Mouse (Mus musculus) ovary, postnatal 10 days (tissue): ENCODE data around the gene Farp1.

ENCODE experiments used
- DNase-seq: peaks from one replicate; pipeline ENCODE4 v3.0.0; 2022; ENCODE audit warnings: low spot score

Farp1 gene

DNA sequence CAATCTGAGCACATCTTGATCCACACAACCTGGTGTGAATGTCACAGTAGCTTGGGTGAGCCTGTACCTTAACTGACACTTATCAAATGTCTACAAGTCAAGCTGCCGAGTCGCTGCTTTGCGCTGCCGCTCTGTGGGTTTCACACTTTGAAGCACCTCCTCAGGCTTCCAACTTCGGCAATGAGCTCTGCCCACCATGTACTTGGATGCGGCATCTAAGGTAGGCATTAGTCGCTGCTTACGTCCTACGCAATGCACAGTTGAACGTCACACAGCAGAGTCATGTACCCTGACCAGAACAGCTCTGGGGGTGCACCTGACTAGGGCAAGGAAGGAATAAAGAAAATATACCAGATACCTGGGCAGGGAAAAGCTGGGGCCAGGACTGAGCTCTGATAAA, 278.3 kb downstream of the Farp1 start:
- no peak for DNase-seq

DNA sequence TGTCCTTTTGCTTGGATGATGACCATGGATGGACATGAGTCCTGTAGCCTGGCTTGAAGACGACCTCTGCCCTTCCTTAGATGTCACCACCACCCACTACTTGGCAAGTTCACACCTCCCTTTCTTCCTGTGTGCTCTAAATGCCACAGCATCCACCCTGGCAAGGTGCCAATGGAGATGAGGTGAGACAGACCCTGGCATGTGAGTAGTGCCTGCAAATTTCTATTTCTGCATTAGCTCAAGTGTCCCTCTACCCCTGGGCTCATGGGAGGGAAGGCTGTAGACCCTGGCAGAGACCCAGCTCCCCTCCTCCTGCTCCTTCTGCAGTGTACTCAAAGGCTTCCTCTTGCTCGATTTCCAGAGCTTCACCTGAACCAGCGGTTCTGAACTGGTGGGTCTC, 279.9 kb downstream of the Farp1 start:
- DNase-seq, result no peak

- DNase-seq, result no peak
These were observed 281.1 kb downstream of the Farp1 start for GRCm38 (mm10) chr14:121316136-121316535.

DNA sequence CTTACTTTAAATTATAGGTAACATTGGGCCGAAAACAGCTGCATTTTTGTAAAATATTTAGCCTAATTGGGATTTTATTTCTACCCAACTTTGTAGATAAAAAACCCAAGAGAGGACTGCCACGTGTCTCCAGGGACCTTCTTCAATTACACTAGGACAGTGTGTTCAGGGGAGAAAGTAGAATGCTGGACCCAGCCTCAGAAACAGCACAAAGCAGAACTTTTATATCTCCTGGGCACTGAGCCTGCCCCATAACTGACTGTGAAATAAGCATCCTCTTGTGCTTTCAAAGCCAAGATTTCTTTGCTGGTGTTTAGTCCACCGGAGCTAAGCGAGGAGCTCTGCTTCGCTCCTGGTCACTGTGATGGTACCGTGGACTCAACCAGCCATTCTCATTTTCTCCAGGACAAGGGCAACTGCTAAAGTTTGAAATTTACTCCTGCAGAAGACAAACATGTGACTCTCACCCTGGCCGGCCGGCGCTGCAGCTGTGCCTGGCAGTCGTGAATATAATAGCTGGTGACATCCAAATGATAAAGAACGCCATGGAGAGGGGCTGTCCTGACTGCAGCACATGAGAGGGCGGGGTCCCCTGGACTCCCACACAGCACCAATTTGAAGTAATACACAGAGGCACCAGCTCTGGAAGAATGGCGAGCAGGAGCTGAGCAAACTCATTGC, 281.8 kb downstream of the Farp1 start:
- DNase-seq, result no peak

DNA sequence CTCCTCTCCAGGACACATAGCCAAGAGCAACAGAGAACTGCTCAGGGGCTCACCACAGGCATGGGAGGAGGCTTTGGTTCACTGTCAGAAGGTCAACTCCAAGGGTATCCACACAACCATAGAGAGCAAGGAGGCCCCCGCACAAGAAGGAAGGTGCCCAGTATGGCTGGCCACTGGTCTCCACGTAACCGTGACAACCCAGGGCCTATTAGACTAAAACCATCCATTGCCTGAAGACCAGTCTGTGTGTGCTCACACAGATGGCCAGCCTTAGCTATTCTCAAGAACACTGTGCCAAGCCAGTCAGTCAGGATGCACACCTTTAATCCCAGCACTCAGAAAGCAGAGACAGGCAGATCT, 282.3 kb downstream of the Farp1 start:
- no peak for DNase-seq

DNA sequence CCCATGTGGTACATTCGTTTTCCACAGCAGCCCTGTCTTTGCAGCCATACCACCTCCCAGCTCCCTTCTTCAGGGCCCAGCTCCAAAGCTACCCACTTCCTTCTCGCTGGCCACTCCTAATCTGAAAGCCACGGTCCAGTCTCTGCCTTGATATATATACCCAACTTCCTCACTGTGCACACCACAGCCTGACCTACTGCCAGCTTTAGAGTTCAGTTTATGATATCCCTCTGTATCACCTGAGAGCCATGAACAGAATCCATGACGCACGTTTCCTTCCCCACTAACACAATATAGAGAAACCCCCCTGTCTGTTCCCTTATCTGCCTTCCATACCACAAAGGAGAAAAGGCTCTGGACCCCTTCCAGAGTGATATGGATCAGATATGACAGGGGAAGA, 283.4 kb downstream of the Farp1 start:
- no peak for DNase-seq

GRCm38 (mm10) chr14:121322150-121322549, 287.1 kb downstream of the Farp1 start:
- no peak for DNase-seq

- no peak for DNase-seq
These were observed 287.6 kb downstream of the Farp1 start for GRCm38 (mm10) chr14:121322641-121323040.

DNA sequence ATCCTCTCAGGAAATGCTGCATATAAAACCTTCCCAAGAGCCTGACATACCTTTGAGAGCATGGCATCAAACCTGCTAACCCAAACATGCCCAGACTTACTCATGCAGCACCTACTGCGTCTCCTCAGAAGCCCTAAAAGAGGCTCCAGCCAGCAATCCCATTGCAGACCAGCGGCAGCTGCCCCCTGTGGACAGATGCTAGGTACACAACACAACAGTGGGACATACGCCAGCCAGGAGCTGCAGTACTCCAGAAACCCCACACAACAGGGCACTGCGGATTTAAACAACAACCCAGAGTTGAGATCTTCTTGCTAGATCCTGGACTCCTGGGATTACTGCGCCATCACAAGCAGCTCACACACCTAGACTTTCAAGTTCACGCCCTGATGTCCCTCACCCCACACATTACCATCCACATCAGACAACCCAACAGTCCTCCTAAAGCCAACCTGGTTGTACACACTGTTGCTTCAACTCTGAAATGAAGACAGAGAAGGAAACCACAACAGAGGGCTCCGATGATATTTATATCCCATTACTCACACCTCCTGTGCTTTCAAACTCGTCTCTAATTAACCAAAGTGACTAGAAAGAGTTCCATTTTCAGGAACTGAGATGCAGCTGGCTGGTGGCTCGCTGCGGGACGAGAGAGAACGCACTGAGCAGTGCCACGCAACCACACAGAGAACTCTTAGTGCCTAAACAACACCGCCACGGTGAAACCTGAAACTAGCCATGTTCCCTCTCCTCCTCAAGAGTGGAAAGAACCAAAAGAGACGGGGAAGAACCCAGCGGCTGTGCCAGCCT, 289.7 kb downstream of the Farp1 start:
- no peak for DNase-seq

- DNase-seq, result no peak
These were observed 291.4 kb downstream of the Farp1 start for GRCm38 (mm10) chr14:121326432-121326831.

DNA sequence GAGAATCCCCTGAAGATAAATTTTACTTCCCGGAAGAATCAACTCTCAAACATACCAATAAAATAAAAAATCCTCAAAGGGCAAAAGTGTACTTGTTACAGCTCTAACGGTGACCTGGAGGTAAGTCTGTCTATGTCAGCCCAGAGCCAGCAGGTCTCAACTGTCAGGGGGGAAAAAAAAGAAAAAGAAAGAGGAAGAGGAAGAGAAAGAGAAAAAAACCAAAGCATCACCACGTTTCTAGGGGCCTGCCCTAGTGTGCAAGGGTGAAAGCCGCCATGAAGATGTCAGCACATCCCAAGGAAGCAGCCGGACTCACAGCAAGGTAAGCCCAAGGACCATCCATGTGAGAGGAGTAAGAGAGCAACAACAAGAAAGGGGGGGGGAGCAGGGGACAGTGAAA, 293.9 kb downstream of the Farp1 start:
- DNase-seq, result no peak

GRCm38 (mm10) chr14:121329401-121330089, 294.5 kb downstream of the Farp1 start:
- DNase-seq, result no peak

DNA sequence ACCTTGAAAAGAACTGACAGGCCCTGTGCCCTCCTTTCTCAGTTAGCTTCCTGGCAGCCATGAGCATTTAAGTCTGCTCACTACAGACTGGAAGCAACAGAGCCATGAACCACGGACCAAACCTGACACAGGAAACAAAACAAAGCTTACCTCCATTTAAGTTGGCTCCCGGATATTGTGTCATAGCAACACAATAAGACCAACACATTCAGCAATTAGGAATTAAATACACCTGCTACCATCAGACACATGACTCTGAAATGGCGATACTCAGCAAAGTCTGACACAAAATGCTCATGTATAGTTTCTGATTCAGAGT, 295.0 kb downstream of the Farp1 start:
- DNase-seq, result no peak
